Mouse (Mus musculus) olfactory bulb, adult 2 months (tissue): Measurements from ENCODE around the gene Zfpl1. TPM values are rescaled to one million over a fixed set of nuclear protein-coding genes. Genes with fewer than 3 reads are reported as not detected.
"Not testable (repeated sequence)": the region's sequence is repeated elsewhere in the genome, so short reads cannot be mapped to it uniquely, and the experiment has no call there.

Source experiments
- H3K27ac ChIP-seq: fragments of 200-500 bp; 2 replicates; pipeline ENCODE4 v1.5.1; 2012; ENCODE audit warnings: low read depth, low read length; ENCODE audit not compliant: insufficient read depth
- H3K4me1 ChIP-seq: fragments of 200-500 bp; 2 replicates; pipeline ENCODE4 v1.6.1; 2012; ENCODE audit warnings: low read length; ENCODE audit not compliant: control insufficient read depth, insufficient read depth
- H3K4me3 ChIP-seq: fragments of 200-500 bp; 2 replicates; pipeline ENCODE4 v1.5.1; 2012; ENCODE audit warnings: mild to moderate bottlenecking, low read depth, low read length, moderate library complexity; ENCODE audit not compliant: insufficient read depth
- CTCF ChIP-seq: fragments of 200-500 bp; IDR thresholded peaks from 2 replicates; pipeline ENCODE4 v1.5.1; 2012; ENCODE audit warnings: low read depth, mild to moderate bottlenecking, low read length, moderate library complexity; ENCODE audit not compliant: insufficient read depth
- POLR2A ChIP-seq: fragments of 200-500 bp; IDR thresholded peaks from 2 replicates; pipeline ENCODE4 v1.6.1; 2012; ENCODE audit warnings: mild to moderate bottlenecking, low read depth, low read length, moderate library complexity; ENCODE audit not compliant: insufficient read depth
- WGBS: fragments of 180-500 bp; shearing (Covaris S2); methylation state at CpG from one replicate; pipeline ENCODE4 v1.1.7; 2018; 5-methylcytosine and 5-hydroxymethylcytosine counted together
- polyA plus RNA-seq: library from polyadenylated mRNA; stranded (reverse); fragments of >200 nt; gene quantifications from 2 replicates; pipeline ENCODE4 v1.2.4, GENCODE M21; 2012; ENCODE audit warnings: low replicate concordance; ENCODE audit not compliant: missing spikeins, insufficient read depth, insufficient read length

Gene Zfpl1
- polyA plus RNA-seq, 1 experiment = not detected

GRCm38 (mm10) chr19:6048681-6049410 lies 35.9 kb downstream of the Zfpl1 start:
- H3K27ac ChIP-seq = no peak overlapping the region
- 87% methylated on average over 11 of the region's 11 CpGs for WGBS
- no peak overlapping the region for H3K4me3 ChIP-seq
- no peak for TF ChIP-seq CTCF
- TF ChIP-seq POLR2A = no peak
- H3K4me1 ChIP-seq = peaks cover 10% of the 10 kb centered on the region

GRCm38 (mm10) chr19:6047899-6048166 lies 36.9 kb downstream of the Zfpl1 start:
- 86% methylated on average over 8 of the region's 8 CpGs for WGBS
- Histone ChIP-seq H3K4me3 (peak overlapping the region; percentile 88), H3K27ac (no peak overlapping the region), H3K4me1 (peaks cover 10% of the 10 kb centered on the region)
- TF ChIP-seq POLR2A = no peak
- no peak for TF ChIP-seq CTCF

DNA sequence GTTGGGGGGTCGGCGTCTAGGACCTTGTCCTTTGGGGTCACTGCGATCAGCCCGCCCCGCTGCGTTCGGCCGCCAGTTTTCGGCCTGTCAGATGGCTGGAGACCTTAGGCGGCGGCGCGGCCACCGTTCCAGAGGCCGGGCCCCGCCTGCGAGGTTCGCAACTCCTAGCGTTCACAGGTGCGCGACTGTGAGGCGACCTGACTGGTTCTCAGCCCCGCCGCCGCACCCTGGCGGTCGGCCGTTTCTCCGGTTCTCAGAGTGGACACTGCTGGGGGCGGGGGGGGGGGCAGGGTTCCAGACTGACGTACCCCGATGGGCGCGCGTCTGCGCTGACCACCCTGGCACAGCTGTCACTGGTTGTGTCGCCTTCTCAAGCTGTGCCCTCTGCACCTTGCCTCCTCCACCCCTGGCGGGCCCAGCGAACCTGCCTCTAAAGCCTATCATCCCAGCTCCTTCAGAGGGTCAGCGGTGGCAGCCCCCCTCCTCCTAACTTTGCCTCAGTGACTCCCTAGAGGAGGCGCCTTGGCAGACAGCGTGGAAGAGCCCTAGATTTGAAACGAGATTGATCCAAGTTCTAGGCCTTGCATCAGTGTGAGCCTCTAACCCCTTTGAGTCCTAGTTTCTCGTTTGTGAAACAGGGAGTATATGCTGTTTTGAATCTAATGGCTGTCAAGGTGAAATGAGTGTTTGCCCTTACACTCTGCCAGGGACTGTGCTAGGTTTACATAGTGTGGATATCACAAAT lies 37.4 kb downstream of the Zfpl1 start:
- no peak for TF ChIP-seq CTCF
- no peak for TF ChIP-seq POLR2A
- WGBS = 1% methylated on average over 44 of the region's 44 CpGs
- peaks cover 10% of the 10 kb centered on the region for H3K4me1 ChIP-seq

GRCm38 (mm10) chr19:6046294-6047153 lies 38.2 kb downstream of the Zfpl1 start, which contains the start of gene Syvn1:
Gene Syvn1, plus strand, starts transcription at chr19:6046576.
- WGBS = under 1% methylated on average over 65 of the region's 65 CpGs
- Histone ChIP-seq H3K4me3 (peak within 1 kb of the TSS; percentile 88), H3K4me1 (peaks cover 10% of the 10 kb centered on the region), H3K27ac (peak within 1 kb of the TSS; percentile 99)
- TF ChIP-seq POLR2A (peak; percentile 77), CTCF (no peak)

More for the DNA sequence above, 37.4 kb downstream of the Zfpl1 start:
- Histone ChIP-seq H3K27ac (peak overlapping the region; percentile 63), H3K4me3 (peak overlapping the region; percentile 88)

DNA sequence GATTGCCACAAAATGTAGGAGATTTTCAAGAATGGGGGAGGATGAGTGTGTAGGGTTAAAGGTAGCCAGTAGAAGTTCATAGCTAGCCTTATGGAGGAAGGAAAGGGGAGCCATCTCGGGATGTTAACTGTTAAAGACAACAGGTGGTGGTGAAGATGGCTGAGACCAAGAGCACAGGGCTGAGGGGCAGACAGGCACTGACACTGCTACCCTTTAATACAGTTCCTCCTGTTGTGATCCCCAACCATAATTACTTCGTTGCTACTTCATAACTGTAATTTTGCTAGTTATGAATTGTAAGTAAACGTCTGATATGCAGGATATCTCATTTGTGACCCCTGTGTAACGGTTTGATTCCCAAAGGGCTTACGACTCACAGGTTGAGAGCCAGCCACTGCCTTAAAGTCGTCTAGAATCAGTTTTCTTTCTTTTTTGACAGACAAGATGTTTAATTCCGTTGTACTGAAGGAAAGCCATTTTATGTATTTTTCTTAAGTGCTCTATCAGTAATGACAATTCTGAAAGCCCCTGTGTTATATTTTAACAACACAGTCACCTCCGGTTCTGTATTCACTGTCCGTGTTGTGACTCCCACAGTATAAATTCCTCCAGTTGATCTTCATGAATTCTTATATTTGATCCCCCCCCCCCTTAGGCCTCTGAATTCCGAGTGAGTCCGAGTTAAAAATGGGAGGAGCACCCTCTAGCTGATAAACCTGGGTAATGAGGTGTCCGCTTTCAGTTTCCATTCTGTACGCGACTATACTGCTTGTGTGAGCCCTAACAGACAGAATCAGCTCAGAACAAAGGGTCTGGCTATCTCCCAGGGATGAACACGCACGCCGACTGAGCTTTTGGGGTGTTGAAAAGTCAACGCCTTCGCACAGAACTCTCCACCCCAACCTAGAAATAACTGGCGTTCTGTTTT lies 39.1 kb downstream of the Zfpl1 start:
- H3K4me1 ChIP-seq = peaks cover 10% of the 10 kb centered on the region
- peak overlapping the region; percentile 84 for H3K27ac ChIP-seq
- WGBS = 10% methylated on average over 20 of the region's 20 CpGs
- H3K4me3 ChIP-seq = peak overlapping the region; percentile 88
- TF ChIP-seq POLR2A (no peak), CTCF (no peak)

GRCm38 (mm10) chr19:6044102-6044501 lies 40.7 kb downstream of the Zfpl1 start:
- WGBS = 48% methylated on average over 4 of the region's 4 CpGs
- H3K4me3 ChIP-seq, H3K4me1 ChIP-seq, H3K27ac ChIP-seq: not testable (repeated sequence)

- Histone ChIP-seq H3K4me3 (no peak overlapping the region), H3K4me1 (no peaks in the 10 kb centered on the region; the same call in 1 of the 2 replicates), H3K27ac (no peak overlapping the region)
- WGBS = 81% methylated on average over 9 of the region's 9 CpGs
- TF ChIP-seq CTCF = no peak
- no peak for TF ChIP-seq POLR2A
Measured at GRCm38 (mm10) chr19:6042293-6042692, 42.5 kb downstream of the Zfpl1 start.

DNA sequence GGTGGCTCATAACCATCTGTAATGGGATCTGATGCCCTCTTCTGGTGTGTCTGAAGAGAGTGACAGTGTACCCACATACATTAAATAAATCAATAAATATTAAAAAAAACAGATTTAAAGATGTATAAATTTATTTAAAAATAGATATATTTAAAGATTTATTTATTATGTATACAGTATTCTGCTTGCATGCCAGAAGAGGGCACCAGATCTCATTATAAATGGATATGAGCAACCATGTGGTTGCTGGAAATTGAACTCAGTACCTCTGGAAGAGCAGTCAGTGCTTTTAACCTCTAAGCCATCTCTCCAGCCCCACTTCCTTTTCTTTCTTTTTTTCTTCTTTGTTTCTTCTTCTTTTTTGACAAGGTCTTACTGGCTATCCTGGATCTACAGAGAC lies 44.8 kb downstream of the Zfpl1 start:
- TF ChIP-seq CTCF = no peak
- no peak for TF ChIP-seq POLR2A
- Histone ChIP-seq H3K4me1 (no peaks in the 10 kb centered on the region; the same call in 1 of the 2 replicates), H3K27ac (no peak overlapping the region), H3K4me3 (no peak overlapping the region)
